Mouse (Mus musculus) cortical plate, adult 2 months (tissue): ENCODE data around the gene Slc35b2. TPM values are rescaled to one million over a fixed set of nuclear protein-coding genes. Genes with fewer than 3 reads are reported as not detected.

ENCODE experiments used
- H3K27ac ChIP-seq: fragments of 200-500 bp; 2 replicates; pipeline ENCODE4 v1.5.1; 2012; ENCODE audit warnings: low read length, control low read depth, inconsistent platforms; ENCODE audit not compliant: insufficient read depth
- H3K4me1 ChIP-seq: fragments of 200-500 bp; 2 replicates; pipeline ENCODE4 v1.6.1; 2011; ENCODE audit warnings: low read length; ENCODE audit not compliant: control insufficient read depth, insufficient read depth
- H3K4me3 ChIP-seq: fragments of 200-500 bp; 2 replicates; pipeline ENCODE4 v1.5.1; 2011; ENCODE audit warnings: mild to moderate bottlenecking, low read length, control low read depth; ENCODE audit not compliant: insufficient read depth
- CTCF ChIP-seq: fragments of 200-500 bp; IDR thresholded peaks from 2 replicates; pipeline ENCODE4 v1.5.1; 2011; ENCODE audit warnings: mild to moderate bottlenecking, control low read depth, low read length; ENCODE audit not compliant: insufficient read depth; ENCODE audit errors: extremely low read depth
- POLR2A ChIP-seq: fragments of 200-500 bp; IDR thresholded peaks from 2 replicates; pipeline ENCODE4 v1.6.1; 2011; ENCODE audit warnings: mild to moderate bottlenecking, low read length, control low read depth; ENCODE audit not compliant: insufficient read depth; ENCODE audit errors: extremely low read depth
- polyA plus RNA-seq: library from polyadenylated mRNA; depleted of rRNA; stranded (reverse); fragments of >200 nt; gene quantifications from 2 replicates; pipeline ENCODE4 v1.2.3, GENCODE M21; 2012; rRNA removed

Gene Slc35b2
- polyA plus RNA-seq, 1 experiment = 52.6 TPM

DNA sequence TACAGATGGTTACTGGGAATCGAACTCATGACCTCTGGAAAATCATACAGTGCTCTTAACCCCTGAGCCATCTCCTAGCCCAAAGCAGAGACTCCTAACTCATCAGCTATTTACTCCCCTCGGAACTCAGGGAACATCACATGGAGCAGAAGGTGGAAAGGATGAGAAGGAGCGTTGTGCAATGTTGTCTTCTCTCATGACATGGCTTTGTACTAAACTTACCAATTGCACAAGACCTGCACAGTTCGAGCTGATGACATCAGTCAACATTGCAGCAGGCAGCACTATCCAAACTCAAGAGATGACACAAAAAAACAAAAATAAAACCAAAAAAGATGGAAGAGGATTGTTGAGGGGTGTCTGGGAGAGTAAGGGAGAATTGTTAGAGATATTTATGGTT lies 44.7 kb downstream of the Slc35b2 start:
- Histone ChIP-seq H3K4me1 (peaks cover 2% of the 10 kb centered on the region; the same call in 1 of the 2 replicates), H3K27ac (no peak overlapping the region), H3K4me3 (no peak overlapping the region)
- TF ChIP-seq POLR2A = no peak
- no peak for TF ChIP-seq CTCF

GRCm38 (mm10) chr17:45610144-45610866 lies 46.6 kb downstream of the Slc35b2 start:
- peaks cover 2% of the 10 kb centered on the region; the same call in 1 of the 2 replicates for H3K4me1 ChIP-seq
- no peak overlapping the region for H3K4me3 ChIP-seq
- H3K27ac ChIP-seq = no peak overlapping the region
- no peak for TF ChIP-seq POLR2A
- TF ChIP-seq CTCF = no peak

GRCm38 (mm10) chr17:45612008-45612407 lies 48.3 kb downstream of the Slc35b2 start:
- TF ChIP-seq CTCF (no peak), POLR2A (no peak)
- no peak overlapping the region for H3K27ac ChIP-seq
- peaks cover 2% of the 10 kb centered on the region; the same call in 1 of the 2 replicates for H3K4me1 ChIP-seq
- no peak overlapping the region for H3K4me3 ChIP-seq

DNA sequence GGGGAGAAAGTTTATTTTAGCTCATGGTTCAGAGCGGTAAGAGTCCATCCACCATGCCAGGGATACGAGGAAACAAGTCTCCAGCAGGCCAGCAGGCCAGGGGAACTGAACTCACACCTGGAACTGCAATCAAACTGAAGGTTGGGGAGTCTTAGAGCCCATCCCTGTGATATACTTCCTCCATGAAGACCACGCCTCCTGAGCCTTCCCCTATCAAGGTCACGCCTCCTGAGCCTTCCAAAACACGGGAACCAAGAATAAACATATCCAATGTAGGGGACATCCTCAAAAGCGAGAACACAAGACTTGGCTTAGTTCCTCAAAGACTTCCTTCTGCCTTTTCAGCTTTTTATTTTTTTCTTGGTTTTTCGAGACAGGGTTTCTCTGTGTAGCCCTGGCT lies 49.2 kb downstream of the Slc35b2 start:
- no peak overlapping the region for H3K4me3 ChIP-seq
- H3K4me1 ChIP-seq = peaks cover 2% of the 10 kb centered on the region; the same call in 1 of the 2 replicates
- TF ChIP-seq CTCF = no peak
- TF ChIP-seq POLR2A = no peak
- no peak overlapping the region for H3K27ac ChIP-seq

- H3K4me1 ChIP-seq = no peaks in the 10 kb centered on the region
- no peak for TF ChIP-seq CTCF
- TF ChIP-seq POLR2A = no peak
- no peak overlapping the region for H3K4me3 ChIP-seq
- H3K27ac ChIP-seq = no peak overlapping the region
Observed at GRCm38 (mm10) chr17:45616046-45616650, 52.5 kb downstream of the Slc35b2 start.

DNA sequence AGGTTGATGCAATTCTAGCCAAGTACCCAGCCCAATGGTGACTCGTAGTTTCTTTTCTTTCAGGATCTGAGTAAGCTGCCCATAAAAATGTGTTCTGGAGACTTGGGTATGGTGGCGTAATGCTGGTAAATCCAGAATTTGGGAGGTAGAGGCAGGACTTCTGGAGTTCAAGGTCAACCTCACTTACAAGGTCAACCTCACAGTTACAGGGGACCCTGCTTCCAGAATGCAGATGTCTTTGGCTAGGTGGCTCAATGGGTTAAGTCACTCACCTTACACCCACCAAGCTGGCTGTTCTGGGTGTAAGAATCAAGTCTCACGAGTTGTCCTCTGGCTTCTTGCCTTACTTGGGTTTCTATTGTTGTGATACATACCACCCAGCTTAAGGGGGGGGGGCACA lies 53.0 kb downstream of the Slc35b2 start:
- TF ChIP-seq CTCF (no peak), POLR2A (no peak)
- Histone ChIP-seq H3K27ac (no peak overlapping the region), H3K4me3 (no peak overlapping the region), H3K4me1 (no peaks in the 10 kb centered on the region)

Other genes with a start within 250 kb of the Slc35b2 start
- gene Cdc5l, start 130.1 kb upstream of the Slc35b2 start, polyA plus RNA-seq = 28.6 and 29.7 TPM in 2 replicates
- 4.0 and 4.3 TPM in 2 replicates for gene Spats1, start 88.5 kb upstream of the Slc35b2 start, polyA plus RNA-seq
- gene Aars2, start 57.0 kb upstream of the Slc35b2 start, polyA plus RNA-seq = 29.1 and 31.0 TPM in 2 replicates
- 3.4 and 3.7 TPM in 2 replicates for gene Tcte1, start 40.4 kb upstream of the Slc35b2 start, polyA plus RNA-seq
- 85.7 and 94.1 TPM in 2 replicates for gene Tmem151b, start 14.2 kb upstream of the Slc35b2 start, polyA plus RNA-seq
- 2.1 and 2.3 TPM in 2 replicates for gene Nfkbie, start 8.2 kb upstream of the Slc35b2 start, polyA plus RNA-seq
- gene Hsp90ab1, start 9.4 kb downstream of the Slc35b2 start, polyA plus RNA-seq = 980 and 997 TPM in 2 replicates
- 35.9 and 37.6 TPM in 2 replicates for gene Slc29a1, start 35.7 kb downstream of the Slc35b2 start, polyA plus RNA-seq
- not detected in 2 replicates for gene Mymx, start 38.2 kb downstream of the Slc35b2 start, polyA plus RNA-seq
- 0.21 and 2.1 TPM in 2 replicates for gene Capn11, start 95.5 kb downstream of the Slc35b2 start, polyA plus RNA-seq
- gene Mrpl14, start 122.4 kb downstream of the Slc35b2 start, polyA plus RNA-seq = 57.1 and 63.8 TPM in 2 replicates
- 206 and 219 TPM in 2 replicates for gene Tmem63b, start 123.0 kb downstream of the Slc35b2 start, polyA plus RNA-seq
- 0.44 TPM in 1 of 2 replicates, not detected in the other for gene 1600014C23Rik, start 170.0 kb downstream of the Slc35b2 start, polyA plus RNA-seq